Mouse (Mus musculus): Measurements from ENCODE around the gene Slc38a9. TPM values are rescaled to one million over a fixed set of nuclear protein-coding genes. Genes with fewer than 3 reads are reported as not detected.

The Slc38a9 gene
- total and polyA plus RNA-seq, 2 experiments from 2014 or later, result 7.6 to 10.7 TPM

GRCm38 (mm10) chr13:112635174-112635837 lies 25.2 kb upstream of the Slc38a9 start:
- H3K9me3 ChIP-seq (replicated peaks; ENCODE audit: control insufficient read depth, low read length), result no peaks in the 10 kb centered on the region
- no peak overlapping the region for H3K27ac ChIP-seq (ENCODE audit: low read depth)
- 55% methylated on average over 7 of the region's 7 CpGs for WGBS
- TF ChIP-seq EP300 (IDR thresholded peaks at IDR 0.05; ENCODE audit: low read depth) (no peak), CTCF (IDR thresholded peaks at IDR 0.05; ENCODE audit: low read depth) (no peak)
- H3K4me3 ChIP-seq (ENCODE audit: low read depth, low read length), result no peak overlapping the region
- no peak overlapping the region for H3K4me2 ChIP-seq (ENCODE audit: low read depth, low read length)
- DNase-seq (ENCODE audit: low spot score) (no peak), ATAC-seq (ENCODE audit: insufficient read depth, low read depth) (no peak)
- H3K9ac ChIP-seq (replicated peaks; ENCODE audit: low read depth, low read length), result no peak overlapping the region
- no peaks in the 10 kb centered on the region for H3K27me3 ChIP-seq (ENCODE audit: control insufficient read depth, insufficient read depth, low read length)
- H3K36me3 ChIP-seq (replicated peaks; ENCODE audit: control insufficient read depth, insufficient read depth, low read length), result no peaks in the 10 kb centered on the region
- no peaks in the 10 kb centered on the region for H3K4me1 ChIP-seq (ENCODE audit: control insufficient read depth, insufficient read depth)

DNA sequence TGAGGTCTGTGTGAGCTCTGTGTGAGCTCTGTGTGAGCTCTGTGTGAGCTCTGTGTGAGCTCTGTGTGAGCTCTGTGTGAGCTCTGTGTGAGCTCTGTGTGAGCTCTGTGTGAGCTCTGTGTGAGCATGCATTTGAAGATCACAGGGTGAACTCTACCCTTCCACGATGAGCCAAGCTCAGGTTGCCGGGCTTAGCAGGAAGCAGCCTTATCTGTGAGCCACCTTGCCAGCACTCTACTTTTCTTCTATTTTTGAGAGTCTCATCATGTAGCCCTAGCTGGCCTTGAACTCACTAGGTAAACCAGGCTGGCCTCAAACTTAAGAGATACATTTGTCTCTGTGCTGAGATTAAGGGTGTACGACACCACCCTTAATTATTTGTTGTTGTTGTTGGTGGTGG lies 24.1 kb upstream of the Slc38a9 start:
- no peak for ATAC-seq (ENCODE audit: insufficient read depth, low read depth)
- Histone ChIP-seq H3K9me3 (replicated peaks; ENCODE audit: control insufficient read depth, low read length) (no peaks in the 10 kb centered on the region), H3K27ac (ENCODE audit: low read depth) (no peak overlapping the region), H3K4me1 (ENCODE audit: control insufficient read depth, insufficient read depth) (no peaks in the 10 kb centered on the region), H3K4me3 (ENCODE audit: low read depth, low read length) (no peak overlapping the region), H3K27me3 (ENCODE audit: control insufficient read depth, insufficient read depth, low read length) (no peaks in the 10 kb centered on the region), H3K4me2 (ENCODE audit: low read depth, low read length) (no peak overlapping the region), H3K9ac (replicated peaks; ENCODE audit: low read depth, low read length) (no peak overlapping the region), H3K36me3 (replicated peaks; ENCODE audit: control insufficient read depth, insufficient read depth, low read length) (no peaks in the 10 kb centered on the region)
- DNase-seq (ENCODE audit: low spot score), result no peak
- no peak for TF ChIP-seq CTCF (IDR thresholded peaks at IDR 0.05; ENCODE audit: low read depth)
- TF ChIP-seq EP300 (IDR thresholded peaks at IDR 0.05; ENCODE audit: low read depth), result no peak
- 35% methylated on average over 3 of the region's 3 CpGs for WGBS

GRCm38 (mm10) chr13:112639111-112639510 lies 21.4 kb upstream of the Slc38a9 start:
- no peaks in the 10 kb centered on the region for H3K36me3 ChIP-seq (replicated peaks; ENCODE audit: control insufficient read depth, insufficient read depth, low read length)
- WGBS, result 53% methylated on average over 4 of the region's 4 CpGs
- no peaks in the 10 kb centered on the region for H3K9me3 ChIP-seq (replicated peaks; ENCODE audit: control insufficient read depth, low read length)
- H3K4me1 ChIP-seq (ENCODE audit: control insufficient read depth, insufficient read depth), result no peaks in the 10 kb centered on the region
- ATAC-seq (ENCODE audit: insufficient read depth, low read depth), result no peak
- no peaks in the 10 kb centered on the region for H3K27me3 ChIP-seq (ENCODE audit: control insufficient read depth, insufficient read depth, low read length)
- no peak overlapping the region for H3K4me3 ChIP-seq (ENCODE audit: low read depth, low read length)
- no peak for DNase-seq (ENCODE audit: low spot score)
- no peak for TF ChIP-seq CTCF (IDR thresholded peaks at IDR 0.05; ENCODE audit: low read depth)
- TF ChIP-seq EP300 (IDR thresholded peaks at IDR 0.05; ENCODE audit: low read depth), result no peak
- H3K9ac ChIP-seq (replicated peaks; ENCODE audit: low read depth, low read length), result no peak overlapping the region
- no peak overlapping the region for H3K27ac ChIP-seq (ENCODE audit: low read depth)
- no peak overlapping the region for H3K4me2 ChIP-seq (ENCODE audit: low read depth, low read length)

DNA sequence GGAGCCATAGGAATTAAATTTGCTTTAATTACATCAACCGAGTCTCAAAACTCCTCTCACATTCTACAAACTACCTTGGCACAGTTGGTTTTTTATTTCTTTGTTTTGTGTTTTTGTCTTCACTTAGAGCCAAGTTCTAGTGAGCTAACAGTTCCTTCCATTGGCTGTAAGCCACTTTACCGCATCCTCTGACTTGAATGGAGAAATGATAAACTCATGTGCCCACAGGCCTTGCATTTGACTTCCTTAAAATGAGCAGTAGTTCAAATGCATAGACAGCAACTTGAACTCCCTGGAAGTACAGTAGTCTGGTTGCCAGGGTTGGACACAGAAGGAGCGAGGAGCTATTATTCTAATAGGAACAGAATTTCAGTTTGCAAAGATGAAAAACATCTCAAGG lies 17.7 kb upstream of the Slc38a9 start:
- Histone ChIP-seq H3K36me3 (replicated peaks; ENCODE audit: control insufficient read depth, insufficient read depth, low read length) (no peaks in the 10 kb centered on the region), H3K27ac (ENCODE audit: low read depth) (no peak overlapping the region), H3K27me3 (ENCODE audit: control insufficient read depth, insufficient read depth, low read length) (no peaks in the 10 kb centered on the region), H3K9ac (replicated peaks; ENCODE audit: low read depth, low read length) (no peak overlapping the region), H3K4me3 (ENCODE audit: low read depth, low read length) (no peak overlapping the region), H3K4me1 (ENCODE audit: control insufficient read depth, insufficient read depth) (no peaks in the 10 kb centered on the region), H3K9me3 (replicated peaks; ENCODE audit: control insufficient read depth, low read length) (no peaks in the 10 kb centered on the region), H3K4me2 (ENCODE audit: low read depth, low read length) (no peak overlapping the region)
- 86% methylated on average over 3 of the region's 3 CpGs for WGBS
- ATAC-seq (ENCODE audit: insufficient read depth, low read depth) (no peak), DNase-seq (ENCODE audit: low spot score) (no peak)
- TF ChIP-seq CTCF (IDR thresholded peaks at IDR 0.05; ENCODE audit: low read depth) (no peak), EP300 (IDR thresholded peaks at IDR 0.05; ENCODE audit: low read depth) (no peak)

- H3K9ac ChIP-seq (replicated peaks; ENCODE audit: low read depth, low read length), result no peak overlapping the region
- H3K27me3 ChIP-seq (ENCODE audit: control insufficient read depth, insufficient read depth, low read length), result no peaks in the 10 kb centered on the region
- no peak for DNase-seq (ENCODE audit: low spot score)
- no peak overlapping the region for H3K4me2 ChIP-seq (ENCODE audit: low read depth, low read length)
- TF ChIP-seq EP300 (IDR thresholded peaks at IDR 0.05; ENCODE audit: low read depth) (no peak), CTCF (IDR thresholded peaks at IDR 0.05; ENCODE audit: low read depth) (no peak)
- ATAC-seq (ENCODE audit: insufficient read depth, low read depth), result no peak
- no peaks in the 10 kb centered on the region for H3K9me3 ChIP-seq (replicated peaks; ENCODE audit: control insufficient read depth, low read length)
- no peaks in the 10 kb centered on the region for H3K4me1 ChIP-seq (ENCODE audit: control insufficient read depth, insufficient read depth)
- WGBS, result 84% methylated on average over 3 of the region's 3 CpGs
- H3K4me3 ChIP-seq (ENCODE audit: low read depth, low read length), result no peak overlapping the region
- no peak overlapping the region for H3K27ac ChIP-seq (ENCODE audit: low read depth)
- no peaks in the 10 kb centered on the region for H3K36me3 ChIP-seq (replicated peaks; ENCODE audit: control insufficient read depth, insufficient read depth, low read length)
Observed at GRCm38 (mm10) chr13:112644996-112645395, 15.6 kb upstream of the Slc38a9 start.
